Mouse (Mus musculus) adrenal gland, adult 8-10 months (tissue): ENCODE data around the gene Bri3bp. TPM values are rescaled to one million over a fixed set of nuclear protein-coding genes. Genes with fewer than 3 reads are reported as not detected.
"Not testable (repeated sequence)": the region's sequence is repeated elsewhere in the genome, so short reads cannot be mapped to it uniquely, and the experiment has no call there.

Experiments
- DNase-seq: peaks from one replicate; pipeline ENCODE4 v3.0.0; 2022
- total RNA-seq, 4 experiments: library from RNA; stranded (reverse); gene quantifications; 2 replicates each; pipeline ENCODE4 v1.2.4; 2022

Bri3bp gene
- total RNA-seq, 4 experiments from 2014 or later = 27.8 to 35.6 (median 31.6) TPM

- no peak for DNase-seq
These were observed 31.8 kb upstream of the Bri3bp start for GRCm38 (mm10) chr5:125409348-125410090.

GRCm38 (mm10) chr5:125411972-125412530 is 29.3 kb upstream of the Bri3bp start:
- DNase-seq = no peak

GRCm38 (mm10) chr5:125412536-125412935 is 28.8 kb upstream of the Bri3bp start:
- DNase-seq = not testable (repeated sequence)

GRCm38 (mm10) chr5:125413763-125414162 is 27.6 kb upstream of the Bri3bp start:
- no peak for DNase-seq

GRCm38 (mm10) chr5:125416183-125416582 is 25.2 kb upstream of the Bri3bp start:
- no peak for DNase-seq

GRCm38 (mm10) chr5:125418636-125419035 is 22.7 kb upstream of the Bri3bp start:
- DNase-seq = no peak

GRCm38 (mm10) chr5:125419124-125419523 is 22.2 kb upstream of the Bri3bp start:
- no peak for DNase-seq

GRCm38 (mm10) chr5:125425698-125426276 is 15.6 kb upstream of the Bri3bp start:
- no peak for DNase-seq

- DNase-seq = peak; percentile 68
These were observed 15.0 kb upstream of the Bri3bp start for GRCm38 (mm10) chr5:125426343-125426742.

GRCm38 (mm10) chr5:125432324-125432723 is 9.0 kb upstream of the Bri3bp start:
- DNase-seq = not testable (repeated sequence)

- peak; percentile 93 for DNase-seq
These were observed 7.5 kb upstream of the Bri3bp start, which contains the start of gene Dhx37 for GRCm38 (mm10) chr5:125433793-125434337. Gene Dhx37, minus strand, starts transcription at chr5:125434121.

- DNase-seq = not testable (repeated sequence)
These were observed 7.0 kb upstream of the Bri3bp start for GRCm38 (mm10) chr5:125434347-125434746.

GRCm38 (mm10) chr5:125440583-125441233 is 660 bp upstream of the Bri3bp start:
- no peak for DNase-seq

GRCm38 (mm10) chr5:125442136-125442995 is 998 bp downstream of the Bri3bp start:
- no peak for DNase-seq

- DNase-seq = no peak
These were observed 2.0 kb downstream of the Bri3bp start for GRCm38 (mm10) chr5:125443335-125443734.

- DNase-seq = no peak
These were observed 2.5 kb downstream of the Bri3bp start for GRCm38 (mm10) chr5:125443915-125444314.

GRCm38 (mm10) chr5:125444554-125444953 is 3.2 kb downstream of the Bri3bp start:
- no peak for DNase-seq

GRCm38 (mm10) chr5:125446344-125446743 is 5.0 kb downstream of the Bri3bp start:
- no peak for DNase-seq

- no peak for DNase-seq
These were observed 6.7 kb downstream of the Bri3bp start for GRCm38 (mm10) chr5:125448026-125448425.

GRCm38 (mm10) chr5:125448631-125449030 is 7.3 kb downstream of the Bri3bp start:
- DNase-seq = no peak

GRCm38 (mm10) chr5:125449306-125449705 is 7.9 kb downstream of the Bri3bp start:
- DNase-seq = no peak

- DNase-seq = peak; percentile 86
These were observed 11.2 kb downstream of the Bri3bp start for GRCm38 (mm10) chr5:125452573-125452972.
